Mouse (Mus musculus) hematopoietic stem cell, adult 5-6 weeks (primary cell): ENCODE data around the gene Hnf1a. TPM values are rescaled to one million over a fixed set of nuclear protein-coding genes. Genes with fewer than 3 reads are reported as not detected.
A peak's percentile ranks its signal among the peaks of the same experiment; 100 is the strongest.
"Not testable (repeated sequence)": the region's sequence is repeated elsewhere in the genome, so short reads cannot be mapped to it uniquely, and the experiment has no call there.

ENCODE experiments used
- ATAC-seq, 2 experiments: fragments of 125-278 bp in 1 of 2; replicated peaks in 1 of 2; 2 replicates each; pipeline ENCODE4 v1.8.0; 2016 to 2017; ENCODE audit warnings: inconsistent platforms in 2 of 2, mild to moderate bottlenecking in 2 of 2, moderate number of reproducible peaks in 2 of 2, low read depth in 1 of 2, moderate TSS enrichment in 1 of 2; ENCODE audit not compliant: low FRiP score in 2 of 2, poor library complexity in 2 of 2, severe bottlenecking in 2 of 2, insufficient read depth in 1 of 2, low TSS enrichment in 1 of 2
- total RNA-seq: library from RNA; stranded (forward); fragments of 172-1452, 232-1000 nt; gene quantifications from 2 replicates; pipeline ENCODE4 v1.2.3, GENCODE M21; 2017

Gene Hnf1a
- total RNA-seq, 1 experiment from 2014 or later = not detected

DNA sequence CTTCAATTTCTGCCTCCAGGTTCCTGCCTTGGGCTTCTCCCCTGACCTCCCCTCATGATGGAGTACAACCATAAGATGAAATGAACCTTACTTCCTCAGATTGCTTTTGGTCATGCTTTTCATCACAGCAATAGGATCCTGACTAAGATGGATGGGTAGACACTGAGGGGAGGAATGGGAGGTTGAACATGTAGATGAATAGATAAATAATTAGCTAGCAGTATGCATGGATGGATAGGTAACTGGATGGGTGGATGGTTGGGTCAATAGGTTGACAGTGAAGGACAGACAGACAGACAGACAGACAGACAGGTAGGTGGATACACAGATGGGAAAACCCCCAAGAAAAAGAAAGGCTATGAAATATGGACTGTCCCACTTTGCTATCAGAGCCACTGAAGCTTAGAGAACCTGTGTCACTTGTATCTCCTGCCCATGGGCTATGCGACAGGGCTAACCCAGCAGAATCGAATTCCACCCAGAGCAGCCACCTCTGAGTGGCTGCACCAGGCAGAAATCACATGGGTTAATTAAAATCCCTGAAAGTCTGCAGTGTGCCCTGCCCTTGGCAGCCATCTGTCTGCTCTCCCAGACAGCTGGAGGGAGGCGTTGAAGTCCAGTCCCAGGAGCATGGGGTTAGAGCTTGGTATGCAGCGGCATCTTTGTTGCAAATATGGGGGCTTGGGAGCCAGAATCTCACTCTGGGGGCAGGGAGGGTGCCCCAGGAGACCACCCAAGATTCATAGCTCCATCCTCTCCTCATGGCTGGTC is 9.1 kb downstream of the Hnf1a start:
- ATAC-seq = no peak

DNA sequence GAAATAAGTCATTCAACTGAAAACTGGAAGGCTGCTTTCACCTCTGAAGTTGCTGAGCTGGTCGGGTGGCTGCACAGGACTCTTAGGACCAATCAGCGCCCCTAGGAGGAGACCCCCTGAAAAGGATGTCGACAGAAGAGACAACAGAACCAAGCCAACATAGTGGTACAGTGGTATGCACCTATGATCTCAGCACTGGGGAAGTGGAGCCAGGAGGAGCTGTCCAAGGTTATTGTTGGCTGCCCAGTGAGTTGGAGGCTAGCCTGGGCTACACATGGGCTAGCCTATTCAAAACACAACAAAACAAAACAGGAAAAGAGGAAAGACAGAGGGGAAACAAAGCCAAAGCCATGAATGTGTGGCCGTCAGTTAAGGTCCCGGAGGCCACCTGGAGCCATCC is 12.8 kb downstream of the Hnf1a start:
- no peak for ATAC-seq

DNA sequence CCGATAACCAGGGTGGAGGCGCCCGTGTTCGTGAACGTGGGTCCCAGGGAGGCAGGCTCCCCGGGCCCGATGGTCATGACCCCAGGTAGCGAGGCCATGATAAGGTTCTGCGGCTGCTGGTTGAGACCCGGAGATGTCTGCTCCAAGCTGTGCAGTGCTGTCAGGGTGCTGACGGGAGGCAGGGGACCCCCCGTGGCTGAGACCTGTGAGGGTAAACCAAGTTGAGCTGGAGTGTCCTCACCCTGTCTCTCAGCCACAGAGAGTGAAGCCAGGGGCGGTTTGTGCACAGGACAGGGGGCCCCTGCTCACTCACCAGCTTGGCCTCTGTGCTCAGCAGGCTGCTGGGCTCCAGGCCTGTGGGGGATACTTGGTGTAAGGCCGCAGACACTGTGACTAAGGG is 17.6 kb downstream of the Hnf1a start:
- ATAC-seq = no peak

DNA sequence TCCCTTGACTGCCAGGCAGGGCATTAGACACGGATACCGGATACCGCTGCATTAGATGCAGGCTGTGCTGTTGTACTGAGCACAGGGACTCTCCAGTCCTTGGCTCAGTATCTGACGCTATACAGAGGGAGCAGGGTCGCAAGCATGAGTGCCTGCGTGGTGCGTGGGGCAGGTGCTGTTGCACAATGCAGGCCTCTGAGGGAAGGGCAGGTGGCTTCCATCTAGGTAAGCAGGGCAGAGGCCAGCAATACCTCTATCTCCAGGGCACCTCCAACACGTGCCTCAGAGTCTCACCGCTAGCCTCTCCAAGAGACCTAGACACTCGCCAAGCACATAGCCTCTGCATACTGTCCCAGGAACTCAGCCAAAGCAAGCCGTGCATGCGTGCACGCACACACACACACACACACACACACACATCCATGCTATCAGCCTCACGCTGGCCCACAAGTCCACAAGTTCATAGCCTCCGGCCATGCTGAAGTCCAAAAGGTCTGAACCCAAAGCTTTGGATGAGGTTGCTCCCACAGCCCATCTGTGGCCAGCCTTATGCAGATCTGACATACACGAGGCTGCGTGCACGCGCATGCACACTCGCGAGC is 19.5 kb downstream of the Hnf1a start:
- no peak for ATAC-seq

DNA sequence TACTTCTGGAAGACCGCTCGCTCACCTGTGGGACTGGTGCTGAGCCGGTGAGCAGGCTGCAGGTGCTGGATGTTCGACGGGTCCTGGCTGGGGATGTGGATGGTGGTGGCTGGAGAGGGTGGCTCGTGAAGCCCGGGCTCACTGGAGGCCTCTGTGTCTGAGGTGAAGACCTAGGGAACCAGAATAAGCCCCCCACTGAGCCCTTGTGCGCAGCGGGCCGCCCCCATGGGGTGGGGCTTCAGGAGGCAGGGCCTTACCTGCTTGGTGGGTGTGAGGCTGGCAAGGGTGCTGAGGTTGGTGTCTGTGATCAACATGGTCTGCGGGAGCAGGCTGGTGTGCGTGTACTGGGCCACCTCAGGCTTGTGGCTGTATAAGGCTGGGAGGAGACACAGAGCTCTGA is 20.2 kb downstream of the Hnf1a start:
- ATAC-seq = no peak

DNA sequence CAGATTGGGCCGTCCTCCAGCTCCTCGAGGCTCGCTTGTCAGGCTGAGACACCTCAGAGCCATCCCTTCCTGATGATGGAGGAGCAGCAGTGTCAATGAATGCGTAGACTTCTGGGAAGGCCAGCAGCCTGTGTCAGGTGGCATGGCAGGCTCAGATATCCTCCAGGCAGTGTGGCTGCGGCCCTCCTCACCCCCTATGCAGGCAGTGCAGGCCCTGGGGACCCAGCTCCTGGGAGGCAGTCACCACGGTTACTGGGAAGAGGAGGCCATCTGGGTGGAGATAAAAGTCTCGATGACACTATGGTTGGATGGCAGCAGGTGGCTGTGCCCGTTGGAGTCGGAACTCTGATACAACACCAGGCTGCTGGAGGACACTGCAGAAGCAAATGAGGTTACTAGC is 21.1 kb downstream of the Hnf1a start:
- no peak for ATAC-seq

DNA sequence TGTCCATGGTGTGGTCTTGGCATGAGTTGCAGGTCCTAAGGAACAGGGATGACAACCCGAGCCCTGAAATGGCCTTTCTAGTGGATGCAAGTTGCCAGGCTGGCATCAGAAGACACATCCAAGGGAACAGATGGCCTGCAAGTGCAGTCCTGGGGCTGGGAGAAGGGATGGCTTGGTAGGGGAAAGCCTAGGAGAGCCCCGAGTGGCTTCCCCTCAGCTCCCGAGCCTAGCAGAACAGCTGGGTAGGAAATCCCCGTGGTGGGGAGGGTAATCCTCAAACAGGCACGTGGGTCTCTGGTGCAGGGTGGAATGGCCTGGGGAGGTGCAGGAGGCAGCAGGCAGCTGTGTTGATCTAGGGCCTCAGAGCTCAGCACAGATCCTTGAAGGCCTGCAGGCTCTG is 21.6 kb downstream of the Hnf1a start:
- no peak for ATAC-seq

DNA sequence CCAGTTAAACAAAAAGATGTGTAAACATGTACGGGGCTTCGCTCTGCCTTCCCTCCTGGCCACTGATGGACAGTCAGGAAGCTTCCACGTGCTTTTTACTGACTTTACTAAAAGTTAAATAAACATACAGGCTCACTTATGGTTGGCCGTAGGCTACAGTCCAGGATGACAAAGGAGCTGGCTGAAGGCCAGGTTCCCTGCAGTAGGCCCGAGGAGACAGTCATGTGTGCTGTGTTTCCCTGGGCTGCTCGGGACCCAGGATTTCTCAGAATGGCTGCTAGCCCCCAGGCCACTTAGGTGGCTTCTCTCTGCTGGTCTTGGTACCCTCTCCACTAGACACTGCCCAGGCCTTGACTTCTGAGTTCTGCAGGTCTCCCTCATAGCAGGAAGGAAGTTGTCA is 22.0 kb downstream of the Hnf1a start:
- ATAC-seq = no peak

DNA sequence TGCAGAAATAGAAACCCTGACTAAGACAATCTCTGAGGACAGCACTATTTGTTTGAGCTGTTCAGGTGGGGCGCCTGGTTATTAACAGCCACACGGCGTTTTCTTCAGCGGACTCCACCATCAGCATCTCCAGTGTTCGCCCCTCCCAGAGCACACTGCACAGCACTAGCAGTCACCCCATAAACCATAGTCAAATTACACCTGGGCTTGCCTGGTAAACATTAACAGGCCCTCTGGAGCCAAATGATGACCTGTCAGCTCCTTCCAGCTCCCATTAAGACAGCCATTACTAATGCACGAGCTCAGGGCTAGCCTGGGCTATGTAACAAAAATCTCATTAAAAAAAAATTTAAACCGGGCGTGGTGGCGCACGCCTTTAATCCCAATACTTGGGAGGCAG is 25.8 kb downstream of the Hnf1a start:
- no peak for ATAC-seq

DNA sequence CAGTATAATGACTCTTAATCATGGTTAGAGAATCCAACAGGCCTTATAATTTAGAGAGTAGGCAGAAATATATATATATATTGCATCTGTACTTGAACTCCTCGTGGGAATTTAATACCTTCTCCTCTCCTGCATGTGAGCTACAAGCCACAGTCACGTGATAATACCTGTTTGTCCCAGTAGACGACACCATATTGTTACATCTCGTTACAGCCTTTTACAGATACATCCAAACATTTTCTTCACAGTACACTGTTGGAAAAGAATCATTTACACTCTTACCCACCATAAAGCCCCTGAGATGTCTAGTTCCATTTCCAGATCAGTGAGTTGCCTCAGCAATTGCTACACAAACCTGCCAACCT is 28.1 kb downstream of the Hnf1a start:
- ATAC-seq = no peak

DNA sequence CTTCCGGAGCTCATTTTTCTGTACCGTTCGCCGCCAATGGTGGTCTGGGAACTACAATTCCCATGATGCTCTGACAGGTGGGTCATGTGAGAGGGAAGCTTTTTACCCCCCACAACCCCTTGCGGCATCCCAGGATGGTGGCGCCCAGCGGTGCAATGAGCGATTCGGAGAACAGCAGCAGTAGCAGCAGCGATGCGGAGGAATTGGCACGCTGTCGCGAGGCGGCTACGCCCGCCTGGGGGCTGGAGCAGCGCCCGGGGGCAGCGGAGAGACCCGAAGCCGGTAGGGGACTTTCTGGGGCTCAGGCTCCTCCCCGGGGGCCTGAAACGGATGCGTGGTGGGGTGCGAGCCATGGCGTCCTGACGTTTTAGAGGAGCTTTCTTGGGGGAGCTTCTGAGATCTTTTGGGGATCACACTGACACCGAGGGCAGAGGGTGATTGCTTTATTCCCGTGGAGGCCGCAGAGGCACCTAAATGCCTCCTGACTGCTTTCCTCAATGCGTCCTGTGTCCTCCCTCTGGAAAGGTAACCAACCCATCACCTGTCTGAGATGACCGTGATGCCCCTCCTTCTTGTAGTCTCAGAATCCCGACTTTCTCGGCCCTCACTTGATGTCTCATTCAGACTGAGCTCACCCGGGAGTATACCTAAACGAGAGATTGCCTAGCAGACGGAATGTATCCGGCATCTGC is 28.7 kb downstream of the Hnf1a start, which contains the start of gene 2210016L21Rik:
TSS of gene 2210016L21Rik (plus strand) at position 85 of the 692 bp plus-strand sequence.
- peak; percentile 94 to 100 for ATAC-seq

DNA sequence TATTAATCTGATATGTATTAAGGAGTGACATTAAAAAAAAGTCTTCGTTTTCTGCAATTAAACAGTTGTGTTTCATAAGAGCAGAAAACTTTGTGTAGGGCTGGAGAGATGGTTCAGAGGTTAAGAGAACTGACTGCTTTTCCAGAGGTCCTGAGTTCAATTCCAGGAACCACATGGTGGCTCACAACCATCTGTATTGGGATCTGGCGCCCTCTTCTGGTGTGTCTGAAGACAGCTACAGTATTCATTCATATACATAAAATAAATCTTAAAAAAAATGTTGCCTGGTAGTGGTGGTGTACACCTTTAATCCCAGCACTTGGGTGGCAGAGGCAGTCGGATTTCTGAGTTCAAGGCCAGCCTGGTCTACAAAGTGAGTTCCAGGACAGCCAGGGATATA is 29.8 kb downstream of the Hnf1a start:
- ATAC-seq = not testable (repeated sequence)

DNA sequence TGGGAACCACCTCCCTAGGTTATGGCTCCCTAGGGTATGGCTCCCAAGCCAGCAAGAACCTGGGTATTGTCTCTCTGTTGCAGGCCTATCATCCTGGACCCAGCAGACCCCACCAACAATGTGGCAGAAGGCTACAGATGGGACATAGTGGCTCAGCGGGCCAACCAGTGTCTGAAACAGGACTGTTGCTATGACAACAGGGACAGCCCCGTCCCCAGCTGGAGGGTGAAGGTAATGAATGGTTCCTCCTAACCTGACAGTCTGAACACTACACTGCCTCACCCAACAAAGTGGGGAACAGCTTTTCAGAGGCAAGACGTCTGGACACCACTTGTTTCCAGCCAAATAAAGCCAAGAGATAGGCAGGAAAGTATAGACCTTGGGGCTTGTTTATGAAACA is 35.1 kb downstream of the Hnf1a start:
- ATAC-seq = no peak

DNA sequence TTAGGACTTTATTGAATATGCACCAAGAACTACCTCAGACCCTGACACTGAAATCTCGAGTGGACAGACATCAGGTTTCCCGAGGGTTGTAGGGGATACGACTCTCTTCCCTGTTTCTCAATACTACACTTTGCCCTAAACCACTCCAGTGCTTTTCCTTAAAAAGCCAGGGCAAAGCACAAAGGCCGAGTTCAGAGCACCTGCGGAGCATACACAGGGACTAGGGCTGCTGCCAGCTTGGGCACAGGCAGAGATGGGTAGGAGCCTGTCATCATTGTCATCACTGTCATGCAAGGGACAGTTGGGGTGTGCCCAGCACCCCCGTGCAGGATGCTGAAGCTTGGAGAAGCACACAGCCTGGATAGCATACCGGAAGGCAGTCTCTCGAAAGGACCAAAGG is 37.7 kb downstream of the Hnf1a start:
- no peak for ATAC-seq

DNA sequence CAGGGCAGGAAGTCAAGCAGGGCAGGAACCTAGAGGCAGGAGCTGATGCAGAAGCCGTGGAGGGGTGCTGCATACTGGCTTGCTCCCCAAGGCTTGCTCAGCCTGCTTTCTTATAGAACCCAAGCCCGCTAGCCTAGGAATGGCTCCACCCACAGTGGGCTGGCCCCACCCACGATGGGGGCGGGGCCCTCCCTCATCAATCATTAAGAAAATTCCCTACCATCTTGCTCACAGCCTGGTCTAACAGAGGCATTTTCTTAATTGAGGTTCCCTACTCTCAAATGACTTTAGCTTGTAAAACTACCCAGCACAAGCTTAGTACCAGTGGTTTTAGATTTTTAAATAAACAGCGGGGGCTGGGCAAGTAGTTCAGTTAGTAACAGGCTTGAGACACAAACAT is 39.3 kb downstream of the Hnf1a start:
- no peak for ATAC-seq

DNA sequence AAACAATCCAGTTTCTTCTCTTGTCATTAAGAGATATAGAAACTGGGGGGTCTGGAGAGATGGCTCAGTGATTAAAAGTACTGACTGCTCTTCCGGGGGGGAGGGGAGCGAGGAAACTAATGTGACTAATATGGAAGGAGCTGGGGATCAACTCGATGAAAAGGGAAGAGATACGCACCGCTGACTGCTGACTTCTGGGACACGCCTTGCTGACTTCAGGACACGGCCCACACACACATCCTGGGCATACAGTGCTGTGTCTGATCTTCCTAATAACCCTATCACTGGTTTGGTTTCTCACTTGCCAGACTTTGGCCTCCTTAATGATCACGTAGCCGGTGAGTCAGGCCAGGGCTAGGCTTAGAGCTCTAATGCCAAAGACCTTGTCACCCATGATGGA is 44.1 kb downstream of the Hnf1a start:
- ATAC-seq = no peak

DNA sequence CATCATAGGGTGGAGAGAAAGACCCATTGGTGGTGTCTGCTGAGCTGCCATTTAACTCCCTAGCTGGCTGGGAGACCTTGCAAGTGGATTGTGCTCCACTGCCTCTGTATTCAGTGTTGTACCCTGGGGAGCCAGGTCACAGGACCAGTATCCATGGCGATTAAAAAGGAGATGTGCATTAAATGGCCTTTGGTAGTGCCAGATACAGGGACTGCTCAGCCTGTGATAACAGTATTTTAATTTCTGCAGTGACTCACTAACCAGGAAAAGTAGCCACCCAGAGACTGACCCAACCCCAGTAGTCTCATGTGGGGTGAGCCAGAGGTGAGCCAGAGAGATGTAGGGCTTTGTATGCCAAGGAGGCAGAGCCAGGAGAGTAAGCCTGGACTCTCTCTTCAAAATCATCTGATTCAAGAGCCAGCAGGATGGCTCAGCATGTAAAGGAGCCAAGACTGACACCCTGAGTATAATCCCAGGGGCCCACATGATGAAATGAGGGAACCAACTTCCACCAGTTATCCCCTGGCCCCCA is 44.7 kb downstream of the Hnf1a start:
- ATAC-seq = no peak

DNA sequence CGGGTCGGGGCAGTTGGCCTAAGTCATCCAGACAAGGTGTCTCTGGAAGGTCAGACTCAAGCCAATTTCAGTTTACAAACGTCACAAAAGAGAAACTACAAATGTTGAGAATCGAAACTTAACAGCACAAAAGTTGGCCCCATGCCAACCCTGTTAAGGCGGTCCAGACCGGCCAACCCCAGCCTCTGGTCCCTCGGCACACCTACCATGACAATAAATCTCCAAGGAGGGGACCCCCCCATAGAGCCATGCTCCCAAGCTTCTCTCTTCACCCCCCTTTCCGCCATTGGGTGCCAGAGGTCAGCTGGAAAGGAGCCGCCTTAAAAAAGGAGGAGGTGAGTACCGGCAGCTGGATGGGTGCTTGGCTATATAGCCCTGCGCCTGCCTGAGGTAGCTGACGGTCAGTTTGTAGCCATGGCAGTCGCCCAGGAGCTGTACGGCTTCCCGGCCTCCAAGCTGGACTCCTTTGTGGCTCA is 47.9 kb downstream of the Hnf1a start, which contains the start of gene Oasl1:
TSS of gene Oasl1 (plus strand) at position 243 of the 476 bp plus-strand sequence.
- ATAC-seq = peak; percentile 24 to 35; a peak in 2 of 4 replicates
